Mouse (Mus musculus): ENCODE data around the gene 3110082J24Rik. TPM values are rescaled to one million over a fixed set of nuclear protein-coding genes. Genes with fewer than 3 reads are reported as not detected.
"Not testable (repeated sequence)": the region's sequence is repeated elsewhere in the genome, so short reads cannot be mapped to it uniquely, and the experiment has no call there.

3110082J24Rik gene
- polyA plus RNA-seq, 1 experiment = not detected

DNA sequence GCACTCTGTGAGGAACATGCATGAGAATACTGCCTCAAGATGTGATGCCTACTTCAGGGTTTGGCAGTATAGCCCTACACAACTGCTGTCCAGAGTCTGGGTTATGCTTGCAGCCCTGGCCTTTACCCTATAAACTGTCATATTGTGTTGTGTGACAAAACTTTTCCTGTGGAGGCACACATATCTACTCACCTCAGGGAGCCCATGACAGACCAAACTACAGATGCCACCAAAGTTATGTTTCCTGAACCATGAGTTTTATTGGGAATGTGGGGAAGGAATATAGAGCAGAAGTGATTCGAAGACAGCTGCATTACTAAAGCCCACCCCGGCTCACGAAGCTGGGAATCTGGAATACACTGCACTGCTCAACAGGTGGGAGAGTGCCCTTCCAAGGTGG lies 2.5 kb downstream of the 3110082J24Rik start:
- Histone ChIP-seq H3K27me3 (ENCODE audit: control insufficient read depth) (peaks cover 65% of the 10 kb centered on the region), H3K4me1 (ENCODE audit: control insufficient read depth) (no peaks in the 10 kb centered on the region), H3K36me3 (ENCODE audit: control insufficient read depth) (no peaks in the 10 kb centered on the region), H3K9me3 (ENCODE audit: control insufficient read depth, low read length) (peaks cover 39% of the 10 kb centered on the region), H3K4me3 (replicated peaks) (no peak overlapping the region)
- TF ChIP-seq TAL1 (IDR thresholded peaks at IDR 0.05; ENCODE audit: low read length) (no peak), GATA1 (IDR thresholded peaks at IDR 0.05; ENCODE audit: low read length) (no peak)

GRCm38 (mm10) chr5:30098260-30098659 lies 7.6 kb downstream of the 3110082J24Rik start:
- Histone ChIP-seq H3K4me3 (replicated peaks) (no peak overlapping the region), H3K4me1 (ENCODE audit: control insufficient read depth) (no peaks in the 10 kb centered on the region), H3K27me3 (ENCODE audit: control insufficient read depth) (peaks cover 18% of the 10 kb centered on the region), H3K9me3 (ENCODE audit: control insufficient read depth, low read length) (peaks cover 39% of the 10 kb centered on the region), H3K36me3 (ENCODE audit: control insufficient read depth) (no peaks in the 10 kb centered on the region)
- TF ChIP-seq GATA1 (IDR thresholded peaks at IDR 0.05; ENCODE audit: low read length) (no peak), TAL1 (IDR thresholded peaks at IDR 0.05; ENCODE audit: low read length) (no peak)

- no peak for TF ChIP-seq GATA1 (IDR thresholded peaks at IDR 0.05; ENCODE audit: low read length)
- TF ChIP-seq TAL1 (IDR thresholded peaks at IDR 0.05; ENCODE audit: low read length) = no peak
- peaks cover 17% of the 10 kb centered on the region for H3K9me3 ChIP-seq (ENCODE audit: control insufficient read depth, low read length)
- H3K27me3 ChIP-seq (ENCODE audit: control insufficient read depth) = peaks cover 4% of the 10 kb centered on the region
- peaks cover 2% of the 10 kb centered on the region; the same call in 1 of the 2 replicates for H3K4me1 ChIP-seq (ENCODE audit: control insufficient read depth)
- no peaks in the 10 kb centered on the region for H3K36me3 ChIP-seq (ENCODE audit: control insufficient read depth)
- H3K4me3 ChIP-seq (replicated peaks) = no peak overlapping the region
Measured at GRCm38 (mm10) chr5:30095731-30096130, 10.2 kb downstream of the 3110082J24Rik start.

- Histone ChIP-seq H3K36me3 (ENCODE audit: control insufficient read depth) (no peaks in the 10 kb centered on the region), H3K9me3 (ENCODE audit: control insufficient read depth, low read length) (peaks cover 3% of the 10 kb centered on the region), H3K4me1 (ENCODE audit: control insufficient read depth) (peaks cover 2% of the 10 kb centered on the region; the same call in 1 of the 2 replicates), H3K27me3 (ENCODE audit: control insufficient read depth) (peaks cover 4% of the 10 kb centered on the region), H3K4me3 (replicated peaks) (no peak overlapping the region)
- no peak for TF ChIP-seq GATA1 (IDR thresholded peaks at IDR 0.05; ENCODE audit: low read length)
- TF ChIP-seq TAL1 (IDR thresholded peaks at IDR 0.05; ENCODE audit: low read length) = no peak
Measured at GRCm38 (mm10) chr5:30094399-30094798, 11.5 kb downstream of the 3110082J24Rik start.

DNA sequence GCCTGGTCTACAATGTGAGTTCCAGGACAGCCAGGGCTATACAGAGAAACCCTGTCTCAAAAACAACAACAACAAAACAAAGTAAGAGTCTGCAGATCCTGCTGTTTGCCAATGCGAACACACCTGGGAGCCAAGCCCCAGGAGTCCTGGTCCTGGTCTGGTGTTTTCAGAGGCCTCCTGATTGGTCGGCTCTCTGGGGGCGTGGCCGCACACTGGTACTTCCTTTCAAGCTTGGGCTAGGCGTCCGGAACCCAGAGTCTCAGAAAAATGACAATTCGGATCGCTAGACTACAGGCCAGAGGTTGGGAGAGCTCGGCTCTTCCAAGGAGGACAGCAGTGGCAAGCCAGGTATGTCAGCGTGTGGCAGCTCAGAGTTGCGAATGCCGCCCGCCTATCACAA lies 13.2 kb downstream of the 3110082J24Rik start:
- H3K9me3 ChIP-seq (ENCODE audit: control insufficient read depth, low read length) = no peaks in the 10 kb centered on the region
- no peaks in the 10 kb centered on the region for H3K27me3 ChIP-seq (ENCODE audit: control insufficient read depth)
- no peak overlapping the region for H3K4me3 ChIP-seq (replicated peaks)
- peaks cover 2% of the 10 kb centered on the region; the same call in 1 of the 2 replicates for H3K4me1 ChIP-seq (ENCODE audit: control insufficient read depth)
- TF ChIP-seq GATA1 (IDR thresholded peaks at IDR 0.05; ENCODE audit: low read length) (no peak), TAL1 (IDR thresholded peaks at IDR 0.05; ENCODE audit: low read length) (no peak)
- no peaks in the 10 kb centered on the region for H3K36me3 ChIP-seq (ENCODE audit: control insufficient read depth)

GRCm38 (mm10) chr5:30072825-30073821 lies 32.8 kb downstream of the 3110082J24Rik start, which contains the start of gene Tyms:
Gene Tyms, minus strand, starts transcription at chr5:30073617.
- no peaks in the 10 kb centered on the region for H3K27me3 ChIP-seq (ENCODE audit: control insufficient read depth)
- H3K36me3 ChIP-seq (ENCODE audit: control insufficient read depth) = peaks cover 44% of the 10 kb centered on the region
- TF ChIP-seq TAL1 (IDR thresholded peaks at IDR 0.05; ENCODE audit: low read length) (no peak), GATA1 (IDR thresholded peaks at IDR 0.05; ENCODE audit: low read length) (0 out of 2 replicates have a peak, but pooled peaks have one; percentile 15)
- no peaks in the 10 kb centered on the region for H3K9me3 ChIP-seq (ENCODE audit: control insufficient read depth, low read length)
- peak within 1 kb of the TSS; percentile 95 for H3K4me3 ChIP-seq (replicated peaks)
- peaks cover 31% of the 10 kb centered on the region for H3K4me1 ChIP-seq (ENCODE audit: control insufficient read depth)

- H3K4me3 ChIP-seq (replicated peaks) = peak overlapping the region; percentile 95
- peaks cover 51% of the 10 kb centered on the region for H3K36me3 ChIP-seq (ENCODE audit: control insufficient read depth)
- no peaks in the 10 kb centered on the region for H3K9me3 ChIP-seq (ENCODE audit: control insufficient read depth, low read length)
- H3K27me3 ChIP-seq (ENCODE audit: control insufficient read depth) = no peaks in the 10 kb centered on the region
- TF ChIP-seq TAL1 (IDR thresholded peaks at IDR 0.05; ENCODE audit: low read length) = no peak
- no peak for TF ChIP-seq GATA1 (IDR thresholded peaks at IDR 0.05; ENCODE audit: low read length)
- peaks cover 35% of the 10 kb centered on the region for H3K4me1 ChIP-seq (ENCODE audit: control insufficient read depth)
Measured at GRCm38 (mm10) chr5:30072377-30072776, 33.5 kb downstream of the 3110082J24Rik start.

- Histone ChIP-seq H3K27me3 (ENCODE audit: control insufficient read depth) (no peaks in the 10 kb centered on the region), H3K9me3 (ENCODE audit: control insufficient read depth, low read length) (no peaks in the 10 kb centered on the region), H3K4me3 (replicated peaks) (peak overlapping the region; percentile 95), H3K4me1 (ENCODE audit: control insufficient read depth) (peaks cover 35% of the 10 kb centered on the region), H3K36me3 (ENCODE audit: control insufficient read depth) (peaks cover 58% of the 10 kb centered on the region)
- no peak for TF ChIP-seq TAL1 (IDR thresholded peaks at IDR 0.05; ENCODE audit: low read length)
- TF ChIP-seq GATA1 (IDR thresholded peaks at IDR 0.05; ENCODE audit: low read length) = no peak
Measured at GRCm38 (mm10) chr5:30071677-30072076, 34.2 kb downstream of the 3110082J24Rik start.

DNA sequence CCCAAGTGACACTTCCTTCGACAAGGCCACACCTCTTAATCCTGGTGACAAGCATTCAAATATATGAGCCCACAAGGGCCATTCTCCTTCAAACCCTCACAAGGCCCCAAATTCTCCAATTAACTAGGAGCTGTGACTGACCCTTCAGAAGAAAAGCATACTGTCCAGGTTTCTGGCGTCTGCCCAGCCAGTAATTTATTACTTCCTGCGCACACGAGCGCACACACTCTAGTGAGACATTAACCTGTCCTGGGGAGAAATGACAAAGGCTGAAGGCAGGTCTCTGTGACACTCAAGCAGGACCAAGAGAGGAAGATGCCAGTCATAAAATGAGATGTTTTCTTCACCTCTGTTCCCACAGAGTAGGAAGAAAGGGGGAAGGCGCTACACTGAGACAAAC lies 38.2 kb downstream of the 3110082J24Rik start:
- no peak for TF ChIP-seq TAL1 (IDR thresholded peaks at IDR 0.05; ENCODE audit: low read length)
- no peak for TF ChIP-seq GATA1 (IDR thresholded peaks at IDR 0.05; ENCODE audit: low read length)
- no peaks in the 10 kb centered on the region for H3K9me3 ChIP-seq (ENCODE audit: control insufficient read depth, low read length)
- H3K27me3 ChIP-seq (ENCODE audit: control insufficient read depth) = no peaks in the 10 kb centered on the region
- no peak overlapping the region for H3K4me3 ChIP-seq (replicated peaks)
- H3K36me3 ChIP-seq (ENCODE audit: control insufficient read depth) = peaks cover 97% of the 10 kb centered on the region
- peaks cover 29% of the 10 kb centered on the region for H3K4me1 ChIP-seq (ENCODE audit: control insufficient read depth)

DNA sequence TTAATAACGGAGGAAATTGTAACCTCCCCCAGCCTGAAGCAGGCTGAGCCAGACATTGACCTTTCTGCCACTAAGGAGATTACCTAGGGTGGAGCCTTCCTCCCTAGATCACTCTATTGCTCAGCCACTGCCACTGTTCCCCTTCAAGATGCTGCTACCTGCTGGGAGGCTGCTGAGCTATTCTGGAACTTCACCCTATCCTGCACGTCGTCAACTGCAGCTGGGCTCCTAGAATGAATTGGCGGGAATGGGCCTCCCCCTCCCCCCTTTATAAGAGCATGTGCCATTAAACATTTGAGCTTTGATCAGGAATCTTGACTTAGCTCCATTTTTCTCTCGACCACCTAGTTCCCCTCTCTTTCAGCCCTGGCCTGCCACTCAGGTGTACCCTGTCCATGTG lies 46.3 kb downstream of the 3110082J24Rik start:
- not testable (repeated sequence) for H3K27me3 ChIP-seq (ENCODE audit: control insufficient read depth); H3K9me3 ChIP-seq (ENCODE audit: control insufficient read depth, low read length); H3K4me1 ChIP-seq (ENCODE audit: control insufficient read depth); H3K4me3 ChIP-seq (replicated peaks)
- H3K36me3 ChIP-seq (ENCODE audit: control insufficient read depth) = peaks cover 63% of the 10 kb centered on the region

All from erythroblast, embryonic 14.5 days (primary cell).